Mouse (Mus musculus) embryonic fibroblast, embryonic 13.5 days (primary cell): Measurements from ENCODE around the gene Cdc42bpb.

Experiments used
- CTCF ChIP-seq: IDR thresholded peaks from 2 replicates; pipeline ENCODE4 v1.5.1; 2011; ENCODE audit warnings: mild to moderate bottlenecking, control low read depth, low read length, moderate library complexity, borderline replicate concordance; ENCODE audit not compliant: insufficient read depth
- POLR2A ChIP-seq: IDR thresholded peaks from 2 replicates; pipeline ENCODE4 v1.6.1; 2011; ENCODE audit warnings: low read depth, mild to moderate bottlenecking, control low read depth, low read length, moderate library complexity

DNA sequence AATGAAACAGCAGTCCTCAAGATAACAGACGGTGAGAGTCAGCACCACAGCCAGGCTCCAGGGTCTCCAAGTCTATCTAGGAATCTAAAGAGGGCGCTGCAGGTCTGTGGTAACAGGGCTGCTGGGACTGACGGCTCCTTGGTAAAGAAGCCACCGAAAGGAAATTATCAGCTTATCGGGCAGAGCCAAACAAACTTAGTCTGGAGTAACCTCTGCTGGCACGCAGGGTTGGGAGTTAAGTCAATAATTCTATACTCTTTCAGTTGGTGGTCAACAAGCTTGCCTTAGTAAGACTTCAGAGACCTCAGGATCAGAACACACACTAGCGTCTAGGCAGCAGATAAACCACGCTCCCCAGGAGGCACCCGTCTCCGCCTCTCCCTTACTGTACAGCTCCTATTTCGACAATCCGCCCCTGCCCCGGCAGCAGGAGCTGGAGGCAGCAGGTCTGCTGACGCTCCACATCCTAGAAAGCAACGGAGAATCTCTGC, 39.6 kb downstream of the Cdc42bpb start:
- no peak for TF ChIP-seq POLR2A
- TF ChIP-seq CTCF: no peak
